Mouse (Mus musculus) ovary, adult 18-20 months (tissue): Measurements from ENCODE around the gene Fgf2.
A peak's percentile ranks its signal among the peaks of the same experiment; 100 is the strongest.

Source experiments
- DNase-seq: peaks from one replicate; pipeline ENCODE4 v3.0.0; 2022; ENCODE audit warnings: low spot score, mixed read lengths

Fgf2 gene

DNA sequence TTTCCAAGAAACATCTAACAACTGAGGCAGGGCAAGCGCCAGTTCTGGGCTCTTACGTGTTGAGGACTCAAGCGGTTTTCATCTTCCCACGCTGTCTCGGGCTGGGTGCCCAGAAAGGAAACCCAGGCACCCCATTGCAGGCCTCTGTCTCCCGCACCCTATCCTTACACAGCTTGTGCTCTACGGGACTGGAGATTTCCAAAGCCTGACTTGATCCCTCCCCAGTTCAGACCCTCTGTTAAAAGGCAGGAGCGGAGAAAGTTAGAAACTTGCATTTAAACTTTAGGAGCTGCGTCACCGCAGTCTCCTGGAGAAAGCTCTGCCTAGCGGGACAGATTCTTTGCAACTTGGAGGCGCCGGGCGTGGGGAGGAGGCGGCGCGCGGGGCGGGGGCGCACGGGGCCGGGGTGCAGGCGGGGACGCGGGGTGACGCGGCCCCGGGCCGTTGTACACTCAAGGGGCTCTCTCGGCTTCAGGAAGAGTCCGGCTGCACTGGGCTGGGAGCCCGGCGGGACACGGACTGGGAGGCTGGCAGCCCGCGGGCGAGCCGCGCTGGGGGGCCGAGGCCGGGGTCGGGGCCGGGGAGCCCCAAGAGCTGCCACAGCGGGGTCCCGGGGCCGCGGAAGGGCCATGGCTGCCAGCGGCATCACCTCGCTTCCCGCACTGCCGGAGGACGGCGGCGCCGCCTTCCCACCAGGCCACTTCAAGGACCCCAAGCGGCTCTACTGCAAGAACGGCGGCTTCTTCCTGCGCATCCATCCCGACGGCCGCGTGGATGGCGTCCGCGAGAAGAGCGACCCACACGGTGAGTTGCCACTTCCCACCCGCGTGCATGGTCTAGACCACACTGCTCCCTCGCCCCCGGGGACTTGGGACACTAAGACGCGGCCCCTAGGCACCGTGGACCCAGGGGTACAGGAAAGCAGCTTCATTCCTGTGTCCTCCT lies at the start of gene Fgf2:
Gene Fgf2 (plus strand): TSS at position 126 of the 945 bp plus-strand sequence.
- DNase-seq: no peak

DNA sequence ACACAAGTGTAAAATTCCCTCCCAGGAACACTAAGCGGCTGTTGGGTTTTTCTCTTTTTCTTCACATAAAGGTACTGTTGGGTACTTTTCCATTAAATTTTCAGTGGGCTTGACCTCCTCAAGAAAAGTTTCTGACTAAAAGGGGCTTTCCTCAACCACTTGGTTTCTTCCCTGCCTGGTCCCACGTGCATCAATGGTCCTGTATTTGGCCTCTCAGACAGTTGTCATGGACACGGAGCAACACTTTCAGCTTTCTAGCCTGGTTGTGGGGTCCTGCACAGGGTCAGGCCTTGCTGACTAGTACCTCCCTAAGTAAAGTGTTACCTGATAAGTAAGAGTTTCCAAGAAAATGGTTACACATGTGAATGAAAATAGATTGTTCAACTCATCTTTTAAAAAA lies 48.7 kb upstream of the Fgf2 start:
- no peak for DNase-seq

DNA sequence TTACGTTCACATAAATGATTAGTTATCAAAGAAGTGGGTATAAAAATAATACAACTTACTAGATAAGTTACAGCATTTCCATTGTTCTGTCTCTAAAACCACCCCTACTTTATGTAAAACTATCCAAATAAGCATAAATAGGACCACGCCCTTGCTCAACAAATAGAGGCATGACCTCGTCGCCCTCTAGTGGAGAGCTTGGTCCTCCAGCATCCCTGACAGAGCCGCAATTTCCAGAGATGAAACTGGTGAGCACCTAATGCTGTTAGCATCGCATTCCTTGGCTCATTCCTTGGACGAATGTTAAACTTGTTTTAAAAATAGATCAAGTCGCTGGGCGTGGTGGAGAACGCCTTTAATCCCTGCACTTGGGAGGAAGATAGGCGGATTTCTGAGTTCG lies 45.5 kb upstream of the Fgf2 start:
- DNase-seq: no peak

DNA sequence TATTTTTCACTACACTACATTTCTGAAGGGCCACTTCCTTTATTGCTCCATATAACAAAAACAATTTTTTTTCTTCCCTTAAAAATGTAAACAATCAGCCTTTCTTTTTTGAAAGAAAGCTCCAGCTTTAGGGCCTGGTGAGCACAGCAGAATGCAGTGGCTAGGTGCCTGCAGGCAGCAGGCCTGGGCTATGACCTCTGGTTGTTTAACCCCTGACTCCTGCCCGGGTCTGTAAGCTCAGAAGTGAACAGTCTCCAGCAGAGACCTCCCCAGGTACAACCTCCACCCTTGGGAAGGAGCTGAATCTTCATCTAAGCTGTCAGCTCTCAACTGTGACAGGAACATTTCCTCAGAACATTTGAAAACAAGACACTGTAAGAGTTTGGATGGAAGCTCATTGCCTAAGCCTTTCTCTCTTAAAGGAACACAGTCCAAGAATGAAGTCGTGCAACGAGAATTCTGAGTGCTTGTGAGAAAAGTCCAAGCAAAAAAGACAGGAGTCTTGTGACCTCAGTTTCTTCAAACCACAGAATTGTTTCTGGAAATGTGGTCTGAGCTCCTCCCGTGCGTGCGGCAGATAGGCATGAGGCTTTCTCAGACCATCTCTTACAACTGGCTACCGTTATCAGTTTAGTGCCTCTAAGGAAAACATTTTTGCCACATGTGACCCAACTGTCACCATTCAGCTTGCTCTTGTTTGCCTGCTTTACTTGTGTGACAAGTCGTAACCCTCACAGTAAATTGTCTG lies 44.6 kb upstream of the Fgf2 start:
- no peak for DNase-seq

DNA sequence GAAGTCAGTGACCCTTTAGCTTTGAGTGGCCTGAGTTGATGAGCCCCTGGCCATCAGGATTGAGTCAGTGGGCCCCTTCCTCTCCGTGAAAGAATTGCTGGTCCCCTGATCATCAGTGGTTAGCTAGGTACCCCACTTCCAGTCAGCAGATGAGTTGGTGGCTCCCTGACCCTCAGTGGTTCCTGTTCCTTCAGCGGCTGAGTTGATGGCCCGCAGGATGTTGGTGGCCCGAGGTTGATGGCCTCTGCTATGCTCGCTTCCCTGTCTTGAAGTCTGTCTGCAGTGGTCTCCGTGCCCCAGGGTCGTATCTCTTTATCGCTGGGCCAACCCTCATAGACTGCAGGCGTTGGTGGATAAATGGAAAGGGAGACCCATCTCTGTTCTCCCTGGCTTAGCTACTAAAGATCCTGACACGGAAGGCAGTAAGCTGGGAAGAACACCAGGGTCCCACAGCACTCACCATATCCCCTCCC lies 36.2 kb upstream of the Fgf2 start:
- DNase-seq: no peak

DNA sequence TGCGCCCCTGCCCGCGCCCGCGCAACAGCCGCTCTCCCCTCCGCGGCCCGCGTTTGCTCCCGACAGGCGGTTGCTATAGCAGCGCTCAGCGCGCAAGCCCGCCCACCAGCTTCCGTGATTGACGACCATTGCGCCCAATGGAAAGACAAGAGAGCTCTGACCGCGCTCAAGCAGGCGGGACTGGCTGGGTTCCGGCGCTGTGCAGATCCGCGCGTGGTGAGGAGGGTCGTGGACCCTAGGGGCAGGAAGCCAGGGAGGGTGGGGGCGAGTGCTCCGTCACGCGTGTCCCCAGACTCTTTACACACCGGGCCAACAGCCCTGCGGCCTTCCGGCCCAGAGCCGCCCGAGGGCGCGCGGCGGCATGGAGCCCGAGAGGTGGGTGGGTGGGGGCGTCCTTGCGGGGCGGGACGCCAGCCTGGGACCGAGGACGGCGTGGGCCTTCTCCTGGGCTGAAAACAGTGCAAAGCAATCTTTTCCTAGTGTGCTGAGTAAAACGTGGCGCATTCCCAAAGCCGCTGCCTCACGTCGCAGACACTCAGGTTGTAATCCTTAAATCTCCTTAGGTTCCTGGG lies 35.7 kb upstream of the Fgf2 start, which contains the start of the genes Bbs12 and Cetn4:
Gene Bbs12 (plus strand): TSS at position 185 of the 572 bp plus-strand sequence.
Gene Cetn4 (minus strand): TSS at position 339 of the 572 bp plus-strand sequence.
- DNase-seq: peak; percentile 90

DNA sequence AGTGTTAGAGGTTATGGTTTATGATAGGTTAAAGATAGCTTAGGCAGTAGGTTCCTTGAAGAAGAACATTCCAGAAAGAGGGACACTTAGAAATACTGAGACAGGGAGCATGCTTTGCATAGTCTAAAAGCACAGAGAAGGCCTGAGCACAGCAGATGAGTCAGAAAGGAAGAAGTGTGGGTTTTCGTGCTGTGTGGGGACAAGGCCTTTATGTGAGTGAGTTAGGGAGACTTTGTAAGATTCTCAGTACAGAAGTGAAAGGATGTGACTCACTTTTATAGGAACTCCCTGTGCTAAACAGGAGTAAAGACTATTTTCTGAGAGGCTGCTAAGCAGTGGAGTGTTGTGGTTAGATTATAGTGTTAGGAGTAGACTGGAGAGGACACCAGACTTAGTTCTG lies 34.8 kb upstream of the Fgf2 start:
- no peak for DNase-seq

DNA sequence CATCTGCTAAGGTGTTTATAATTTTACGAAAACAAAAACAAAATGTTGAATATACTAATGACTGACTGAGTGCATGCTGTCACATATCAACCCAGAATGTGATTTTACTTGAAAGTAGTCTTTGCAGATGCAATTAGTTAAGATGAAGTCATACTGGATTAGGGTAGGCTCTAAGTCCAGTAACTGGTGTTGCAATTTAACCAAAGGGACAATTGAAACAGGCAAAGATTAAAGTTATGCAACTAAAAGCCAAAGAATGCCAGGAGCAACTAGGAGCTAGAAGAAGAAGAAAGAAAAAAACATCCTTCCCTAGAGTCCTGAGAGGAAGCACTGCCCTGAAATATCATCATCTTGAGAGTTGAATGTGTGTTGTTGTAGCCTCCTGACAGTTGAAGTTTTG lies 31.9 kb upstream of the Fgf2 start:
- DNase-seq: no peak

DNA sequence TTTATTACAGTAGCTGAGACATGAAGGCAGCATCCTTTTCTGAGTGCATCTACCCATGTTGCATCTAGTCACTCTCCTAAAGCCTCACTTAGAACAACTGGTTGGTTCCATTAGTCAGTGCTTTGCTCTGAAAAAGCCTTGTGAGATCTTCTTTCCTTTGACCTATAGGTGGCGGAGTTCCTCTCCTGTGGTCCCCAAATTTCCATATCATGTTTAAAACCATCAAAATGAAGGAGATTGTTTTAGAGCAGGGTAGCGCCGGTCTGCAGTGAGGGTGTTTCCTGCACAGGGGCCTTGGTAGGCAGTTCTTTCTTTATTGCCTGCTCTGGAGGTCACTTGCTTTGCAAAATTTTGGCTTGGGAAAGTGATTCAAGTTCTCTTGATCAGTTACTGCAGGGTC lies 23.8 kb upstream of the Fgf2 start:
- DNase-seq: no peak

DNA sequence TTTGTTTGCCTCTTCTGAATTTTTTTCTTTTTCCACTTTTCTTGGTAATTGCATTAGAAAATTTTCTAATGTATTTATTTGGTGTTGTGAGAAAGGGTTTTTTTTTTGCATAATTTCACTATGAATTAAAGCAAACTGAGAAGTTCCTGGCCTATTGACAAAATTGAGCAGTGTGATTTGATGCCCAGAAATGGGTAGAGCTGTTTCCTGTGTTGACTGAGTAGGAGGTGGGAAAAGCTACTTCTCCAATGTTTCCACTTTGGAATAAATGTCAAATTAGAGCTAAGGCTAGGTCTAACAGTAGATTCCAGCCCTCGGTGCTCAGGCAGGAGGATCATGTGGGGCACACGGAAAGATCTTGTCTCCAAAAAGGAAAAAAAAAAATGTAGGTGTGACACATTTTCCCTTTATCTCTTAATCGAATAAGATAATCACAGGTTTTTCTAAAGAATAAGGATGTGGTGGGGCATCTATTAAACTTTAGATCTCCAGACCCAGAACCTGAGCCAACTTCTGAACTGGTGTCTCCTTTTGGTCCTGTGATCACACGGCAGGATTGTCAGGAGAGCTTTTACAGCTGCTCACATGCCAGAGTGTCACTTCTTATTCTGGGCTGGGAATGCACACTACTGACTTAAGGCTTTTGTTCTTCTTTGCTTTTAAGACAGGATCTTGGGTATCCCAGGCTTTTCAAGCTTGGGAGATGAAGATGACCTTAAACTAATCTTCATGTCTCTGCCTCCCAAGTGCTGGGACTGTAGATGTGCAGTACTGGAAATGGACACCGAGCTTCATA lies 22.6 kb upstream of the Fgf2 start:
- no peak for DNase-seq

DNA sequence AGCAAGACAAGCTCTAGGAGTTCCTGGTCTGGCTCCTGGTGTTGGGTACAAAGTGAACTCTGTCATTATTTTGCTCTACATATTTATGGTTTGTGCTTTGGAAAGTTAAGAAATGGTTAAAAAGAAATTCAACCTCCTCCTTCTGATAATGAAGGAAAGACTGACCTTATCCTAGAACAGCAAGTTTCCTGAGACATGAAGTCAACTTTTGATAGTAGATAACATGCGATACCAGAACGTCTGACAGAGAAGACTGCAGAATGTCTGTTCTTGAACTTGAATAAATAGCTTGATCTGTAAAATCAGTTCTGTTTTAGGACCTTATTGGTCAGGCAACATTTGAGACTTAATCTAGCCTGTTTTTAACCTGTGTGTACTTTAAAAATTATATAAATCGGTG lies 21.5 kb upstream of the Fgf2 start:
- no peak for DNase-seq

DNA sequence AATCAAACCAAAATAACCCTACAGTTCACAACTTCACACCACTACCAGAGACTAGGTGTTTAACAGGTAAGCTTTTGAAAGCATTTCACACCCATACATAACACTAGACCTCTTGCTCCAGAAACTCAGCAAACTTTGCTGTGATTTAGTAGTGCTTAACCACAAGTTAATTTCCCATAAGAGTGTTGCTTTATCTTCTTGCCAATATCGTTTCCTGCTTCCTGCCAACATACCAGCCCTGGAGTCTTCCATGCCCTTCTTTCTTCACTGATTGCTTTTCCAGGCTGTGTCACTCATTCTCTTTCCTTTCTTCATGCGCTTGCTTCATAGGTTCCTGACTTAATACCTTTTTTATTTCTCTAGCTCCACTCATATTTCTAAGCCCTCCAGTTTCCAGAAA lies 19.7 kb upstream of the Fgf2 start:
- no peak for DNase-seq

DNA sequence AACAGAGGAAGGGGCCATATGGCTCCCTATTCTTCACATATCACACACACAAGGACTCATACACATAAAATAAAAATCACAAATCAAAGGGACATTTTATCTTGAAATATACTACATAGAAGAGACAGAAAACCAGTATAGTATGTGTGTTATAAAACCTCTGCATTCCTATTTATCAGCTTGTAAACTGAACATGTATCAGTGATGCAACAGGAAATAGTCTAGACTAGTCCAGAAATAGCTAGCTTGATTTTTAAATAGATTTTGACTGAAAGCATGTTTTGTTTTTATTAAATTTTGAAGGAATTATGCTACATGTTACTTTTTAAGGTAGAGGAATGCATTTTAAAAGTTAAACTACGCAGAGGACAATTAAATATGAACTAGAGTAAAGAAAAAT lies 18.2 kb upstream of the Fgf2 start:
- DNase-seq: no peak

DNA sequence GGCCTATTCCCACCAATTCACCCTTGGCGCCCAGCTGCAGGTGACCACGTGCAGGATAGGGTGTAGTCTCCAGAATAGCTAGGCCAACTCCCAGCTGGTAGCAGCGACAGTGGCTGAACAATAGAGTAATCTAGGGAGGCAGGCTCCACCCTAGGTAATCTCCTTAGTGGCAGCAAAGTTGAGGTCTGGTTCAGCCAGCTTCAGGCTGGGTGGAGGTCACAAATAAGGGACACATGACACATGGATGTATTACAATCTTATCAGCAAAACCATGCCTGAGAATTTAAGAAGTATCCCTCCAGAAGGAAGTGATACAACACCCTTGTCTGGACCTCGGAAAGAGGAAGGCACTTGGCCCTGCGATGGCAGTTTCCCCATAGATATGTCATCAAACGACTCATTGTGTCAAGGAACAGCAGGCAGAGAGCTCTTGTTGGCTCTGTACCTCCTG lies 16.1 kb upstream of the Fgf2 start:
- no peak for DNase-seq

DNA sequence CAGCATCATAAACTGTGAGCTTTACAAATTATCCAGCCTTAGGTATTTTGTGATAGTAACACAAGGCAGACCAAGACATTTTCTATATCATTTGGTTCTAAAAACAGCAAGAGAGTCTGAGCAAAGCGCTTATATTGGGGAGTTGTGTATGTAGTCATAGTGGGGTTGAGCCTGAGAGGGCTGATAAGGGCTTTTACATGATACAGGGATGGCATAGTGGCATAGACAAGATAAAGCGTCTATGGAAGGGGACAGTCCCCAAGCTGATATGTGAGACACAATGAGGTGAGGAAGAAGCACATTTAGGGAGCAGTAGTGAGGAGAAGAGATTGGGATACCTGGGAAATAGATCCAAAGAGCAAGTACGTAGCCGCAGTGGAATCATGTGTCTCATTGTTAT lies 14.1 kb upstream of the Fgf2 start:
- DNase-seq: no peak

DNA sequence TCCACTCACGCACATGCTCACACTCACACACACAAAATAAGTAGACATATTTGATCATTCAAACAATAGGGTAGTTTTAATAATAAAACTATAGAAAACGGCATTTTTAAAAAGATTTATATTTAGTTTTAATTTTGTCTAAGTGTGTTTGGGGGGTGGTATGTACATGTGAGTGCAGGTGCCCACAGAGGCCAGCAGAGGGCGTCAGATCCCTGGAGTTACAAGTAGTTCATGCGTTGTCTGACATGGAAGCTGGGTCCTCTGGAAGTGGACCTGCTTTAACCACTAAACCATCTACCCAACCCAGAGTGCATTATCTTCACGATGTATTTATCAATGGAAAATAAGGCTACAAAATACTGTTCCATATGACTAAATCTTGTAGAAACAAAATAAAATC lies 7.0 kb upstream of the Fgf2 start:
- DNase-seq: no peak

DNA sequence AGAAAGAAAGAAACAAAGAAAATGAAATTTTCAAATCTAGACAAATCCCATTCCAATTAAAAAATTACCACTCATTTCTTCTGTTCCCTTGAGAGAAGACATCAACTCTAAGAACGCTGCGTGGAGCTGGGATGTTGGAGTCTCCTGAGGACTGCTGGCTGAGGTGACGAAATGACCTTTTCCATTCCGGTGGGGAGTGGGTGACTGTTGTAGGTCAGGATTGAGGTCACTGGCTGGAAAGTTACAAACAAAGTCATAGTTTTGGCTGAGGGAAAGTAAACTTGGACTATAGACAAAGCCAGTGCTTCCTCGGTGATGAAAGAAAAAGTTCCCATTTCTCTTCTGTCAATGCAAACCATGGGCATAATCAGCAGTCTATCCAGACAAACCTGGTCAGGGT lies 5.3 kb upstream of the Fgf2 start:
- no peak for DNase-seq

DNA sequence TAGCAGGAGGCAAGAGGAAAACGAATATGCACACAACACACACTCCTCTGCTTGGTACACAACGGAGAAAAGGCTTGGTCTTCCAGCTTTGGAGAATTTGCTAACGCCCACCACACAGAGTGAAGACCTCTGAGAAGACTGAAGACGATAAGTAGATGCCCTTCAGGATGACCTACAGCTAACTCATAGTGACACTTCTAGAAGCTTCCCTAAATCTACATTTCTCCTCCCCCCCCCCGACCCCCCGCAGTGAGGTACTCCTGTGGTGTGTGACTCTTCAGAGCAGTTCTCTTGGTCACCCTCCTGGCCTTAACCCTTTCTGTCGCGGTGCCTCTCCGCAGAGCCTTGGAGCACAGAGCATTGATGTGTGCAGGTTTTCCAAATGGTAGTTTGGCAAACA lies 475 bp upstream of the Fgf2 start:
- DNase-seq: no peak

DNA sequence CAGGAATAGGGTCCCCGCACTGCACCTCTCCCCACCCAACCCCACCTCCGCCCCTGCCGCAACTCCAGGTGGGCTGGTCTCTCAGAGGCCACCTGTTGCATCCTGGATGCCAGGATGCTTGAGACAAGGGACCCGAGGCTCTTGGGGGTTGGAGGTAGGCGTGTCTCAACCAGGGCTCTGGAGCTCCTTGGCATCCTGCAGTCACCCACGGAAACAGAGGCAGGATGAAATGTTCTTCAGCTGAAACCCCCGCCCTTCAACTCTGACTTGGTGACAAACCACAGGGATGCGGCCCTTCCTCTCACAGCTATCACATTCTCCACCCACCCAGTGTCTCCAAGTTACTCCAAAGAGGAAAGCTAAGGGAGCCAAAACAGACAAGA lies 1.0 kb downstream of the Fgf2 start:
- no peak for DNase-seq

DNA sequence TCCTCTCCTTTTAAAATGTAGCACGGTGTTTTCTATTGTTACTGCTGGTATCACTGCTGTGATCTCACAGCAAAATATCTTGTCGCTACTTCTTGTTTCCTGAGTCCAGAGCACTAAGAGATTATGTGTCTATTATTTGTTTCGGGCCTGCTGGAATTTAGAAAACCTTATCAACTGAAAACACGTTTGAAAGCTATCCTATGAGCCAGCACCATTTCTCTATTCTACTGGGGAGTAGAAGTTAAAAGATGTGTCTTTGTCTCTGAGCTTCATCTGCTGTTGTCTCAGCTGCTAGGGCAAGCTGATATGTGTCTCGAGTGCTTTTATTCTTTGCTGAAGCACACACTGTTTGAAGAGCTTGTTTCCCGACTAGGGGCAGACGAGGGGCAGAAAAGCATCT lies 2.2 kb downstream of the Fgf2 start:
- no peak for DNase-seq

DNA sequence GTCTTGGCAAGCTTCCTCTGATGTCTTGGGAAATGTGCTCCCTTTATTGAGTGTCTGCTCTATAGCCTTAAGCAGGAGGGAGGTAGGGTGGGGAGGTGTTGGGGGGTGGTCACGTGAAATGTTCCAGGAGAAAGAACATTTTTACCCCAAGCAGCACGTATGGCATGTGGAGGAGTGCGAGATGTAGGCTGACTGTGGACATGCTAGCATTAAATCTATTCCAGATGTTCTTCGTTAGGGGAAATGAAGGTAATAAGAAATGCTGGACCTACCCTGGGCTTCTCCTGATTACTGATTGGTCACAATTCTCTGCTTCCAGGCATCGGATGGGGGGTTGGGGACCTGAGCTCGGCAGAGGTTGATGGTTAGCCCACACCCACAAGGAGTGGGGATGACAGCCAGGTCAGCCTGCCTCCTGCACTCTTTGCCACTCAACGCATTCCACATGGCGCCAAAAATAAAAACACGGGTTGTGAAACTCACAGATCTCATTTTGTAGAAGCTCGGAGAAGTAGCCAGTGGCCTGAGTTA lies 5.9 kb downstream of the Fgf2 start:
- no peak for DNase-seq

DNA sequence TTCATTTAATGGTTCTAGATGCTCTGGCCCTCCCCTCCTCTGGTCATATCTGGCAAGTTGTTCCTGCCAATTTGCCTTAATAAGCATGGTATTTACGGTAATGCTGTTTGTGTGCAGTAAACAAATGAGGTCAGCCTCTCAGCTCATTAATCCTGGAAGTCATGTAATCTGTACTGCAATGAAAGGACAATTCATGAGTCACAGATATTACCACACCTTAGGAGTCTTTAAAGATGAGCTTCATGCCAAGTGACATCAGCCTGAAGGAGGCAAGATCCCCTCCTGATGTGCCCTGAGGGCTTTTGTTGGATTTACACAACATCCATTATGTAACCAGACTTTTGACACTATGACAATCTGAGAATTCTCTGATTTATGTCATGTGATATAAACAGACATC lies 6.6 kb downstream of the Fgf2 start:
- no peak for DNase-seq
